Mouse (Mus musculus): ENCODE measurements around the gene Tmem179b. TPM values are rescaled to one million over a fixed set of nuclear protein-coding genes. Genes with fewer than 3 reads are reported as not detected.

Gene Tmem179b
- polyA plus RNA-seq, 1 experiment from 2014 or later = 60.0 TPM

GRCm38 (mm10) chr19:8765562-8765961, 8.7 kb downstream of the Tmem179b start:
- H3K9me3 ChIP-seq = 0 out of 2 replicates have a peak, but pooled peaks cover 7% of the 10 kb centered on the region
- DNase-seq (ENCODE audit: low spot score) = no peak
- peaks cover 89% of the 10 kb centered on the region for H3K36me3 ChIP-seq
- no peak overlapping the region for H3K27ac ChIP-seq
- no peaks in the 10 kb centered on the region for H3K27me3 ChIP-seq (ENCODE audit: insufficient read depth, poor library complexity, severe bottlenecking)
- no peak overlapping the region for H3K4me3 ChIP-seq
- H3K4me1 ChIP-seq = peaks cover 4% of the 10 kb centered on the region; the same call in 1 of the 2 replicates
- 93% methylated on average over 9 of the region's 9 CpGs for WGBS

- H3K27ac ChIP-seq = no peak overlapping the region
- H3K9me3 ChIP-seq = 0 out of 2 replicates have a peak, but pooled peaks cover 7% of the 10 kb centered on the region
- H3K4me1 ChIP-seq = peaks cover 2% of the 10 kb centered on the region
- no peak for DNase-seq (ENCODE audit: low spot score)
- no peak overlapping the region for H3K4me3 ChIP-seq
- peaks cover 67% of the 10 kb centered on the region for H3K36me3 ChIP-seq
- 89% methylated on average over 4 of the region's 4 CpGs for whole genome bisulfite sequencing
- no peaks in the 10 kb centered on the region for H3K27me3 ChIP-seq (ENCODE audit: insufficient read depth, poor library complexity, severe bottlenecking)
These were observed 11.0 kb downstream of the Tmem179b start for GRCm38 (mm10) chr19:8763276-8763675.

DNA sequence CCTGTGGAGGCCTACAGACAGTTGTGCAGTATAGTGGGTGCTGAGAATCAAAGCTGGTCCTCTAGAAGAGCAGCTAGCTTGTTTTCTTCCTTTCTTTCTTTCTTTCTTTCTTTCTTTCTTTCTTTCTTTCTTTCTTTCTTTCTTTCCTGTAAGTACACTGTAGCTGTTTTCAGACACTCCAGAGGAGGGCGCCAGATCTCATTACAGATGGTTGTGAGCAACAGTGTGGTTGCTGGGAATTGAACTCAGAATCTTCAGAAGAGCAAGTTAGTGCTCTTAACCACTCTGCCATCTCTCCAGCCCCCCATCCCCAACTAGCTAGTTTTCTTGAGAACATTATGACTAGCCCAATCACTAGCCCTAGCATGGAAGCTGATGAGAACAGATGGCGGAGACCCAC, 13.5 kb downstream of the Tmem179b start:
- DNase-seq (ENCODE audit: low spot score) = no peak
- Histone ChIP-seq H3K4me1 (peaks cover 10% of the 10 kb centered on the region), H3K9me3 (0 out of 2 replicates have a peak, but pooled peaks cover 7% of the 10 kb centered on the region), H3K4me3 (no peak overlapping the region), H3K27ac (no peak overlapping the region), H3K27me3 (ENCODE audit: insufficient read depth, poor library complexity, severe bottlenecking) (no peaks in the 10 kb centered on the region), H3K36me3 (peaks cover 44% of the 10 kb centered on the region)
- WGBS = 87% methylated on average over 2 of the region's 2 CpGs

DNA sequence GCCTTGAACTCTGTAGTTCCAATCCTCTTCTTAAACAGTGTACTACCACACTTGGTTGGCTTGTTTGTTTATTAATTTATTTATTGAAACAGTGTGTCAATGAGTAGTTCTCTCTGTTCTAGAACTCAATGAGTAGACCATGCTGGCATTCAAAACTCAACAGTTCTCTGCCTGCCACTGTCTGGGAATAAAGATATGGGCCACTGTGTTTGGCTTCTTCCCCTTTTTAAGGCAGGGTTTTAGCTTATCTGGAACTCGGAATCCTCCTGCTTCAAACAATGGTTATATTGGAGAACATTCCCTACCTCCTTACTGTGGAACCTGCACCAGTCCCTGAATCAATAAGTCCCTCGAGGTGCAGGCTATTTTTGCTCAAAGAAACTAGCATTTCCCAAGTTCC, 15.4 kb downstream of the Tmem179b start:
- peaks cover 19% of the 10 kb centered on the region for H3K4me1 ChIP-seq
- H3K36me3 ChIP-seq = peaks cover 43% of the 10 kb centered on the region
- DNase-seq (ENCODE audit: low spot score) = no peak
- H3K27ac ChIP-seq = no peak overlapping the region
- 77% methylated on average over 2 of the region's 2 CpGs for WGBS
- H3K27me3 ChIP-seq (ENCODE audit: insufficient read depth, poor library complexity, severe bottlenecking) = no peaks in the 10 kb centered on the region
- no peaks in the 10 kb centered on the region for H3K9me3 ChIP-seq
- H3K4me3 ChIP-seq = 0 out of 2 replicates have a peak overlapping the region, but pooled peaks have one; percentile 80

GRCm38 (mm10) chr19:8757471-8757998, 16.7 kb downstream of the Tmem179b start:
- 6% methylated on average over 14 of the region's 14 CpGs for WGBS
- Histone ChIP-seq H3K4me1 (peaks cover 19% of the 10 kb centered on the region), H3K4me3 (peak overlapping the region; percentile 80), H3K27ac (peak overlapping the region; percentile 95), H3K9me3 (no peaks in the 10 kb centered on the region), H3K36me3 (peaks cover 41% of the 10 kb centered on the region), H3K27me3 (ENCODE audit: insufficient read depth, poor library complexity, severe bottlenecking) (no peaks in the 10 kb centered on the region)
- no peak for DNase-seq (ENCODE audit: low spot score)

DNA sequence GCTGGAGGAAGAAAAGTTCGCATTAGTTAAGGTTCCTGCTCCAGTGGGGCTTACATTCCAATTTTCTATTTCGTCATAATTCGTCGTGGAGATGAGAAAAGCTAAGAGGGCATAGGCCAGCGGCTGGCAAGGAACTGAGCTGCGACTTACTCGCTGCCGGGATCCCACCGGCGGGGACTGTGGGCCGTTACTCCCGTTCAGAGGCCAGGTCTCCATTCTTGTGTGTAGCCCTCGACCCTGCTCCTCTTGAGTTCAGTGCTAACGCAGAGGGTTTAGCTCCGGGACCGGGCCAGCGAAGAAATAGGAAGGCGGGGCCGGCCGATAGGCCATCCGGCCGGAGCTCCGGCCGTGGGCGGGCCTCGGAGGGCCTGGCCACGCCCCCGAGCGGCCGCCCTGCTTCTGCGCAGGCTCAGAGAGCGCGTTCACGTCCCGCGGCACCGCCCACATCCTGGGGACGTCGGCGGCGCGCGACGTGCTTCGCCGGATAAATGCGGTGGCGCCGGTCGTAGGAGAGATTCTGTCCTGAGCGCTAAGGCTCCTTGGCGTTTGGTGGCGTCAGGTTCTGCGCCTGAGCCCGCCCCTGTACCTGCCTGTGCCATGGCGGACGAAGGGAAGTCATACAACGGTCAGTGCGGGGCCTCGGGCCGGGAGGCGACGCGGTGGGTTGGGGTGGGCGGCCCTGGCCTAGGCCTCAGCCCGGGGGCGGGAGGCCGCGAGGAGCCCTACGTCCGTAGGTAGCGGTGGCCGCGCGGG, 17.5 kb downstream of the Tmem179b start, which contains the start of gene Nxf1:
TSS of gene Nxf1 (plus strand) at position 439 of the 753 bp plus-strand sequence.
- DNase-seq (ENCODE audit: low spot score) = peak; percentile 96
- no peaks in the 10 kb centered on the region for H3K27me3 ChIP-seq (ENCODE audit: insufficient read depth, poor library complexity, severe bottlenecking)
- H3K9me3 ChIP-seq = no peaks in the 10 kb centered on the region
- peaks cover 19% of the 10 kb centered on the region for H3K4me1 ChIP-seq
- under 1% methylated on average over 75 of the region's 75 CpGs for WGBS
- H3K27ac ChIP-seq = peak within 1 kb of the TSS; percentile 95
- H3K36me3 ChIP-seq = peaks cover 41% of the 10 kb centered on the region
- peak within 1 kb of the TSS; percentile 80 for H3K4me3 ChIP-seq

DNA sequence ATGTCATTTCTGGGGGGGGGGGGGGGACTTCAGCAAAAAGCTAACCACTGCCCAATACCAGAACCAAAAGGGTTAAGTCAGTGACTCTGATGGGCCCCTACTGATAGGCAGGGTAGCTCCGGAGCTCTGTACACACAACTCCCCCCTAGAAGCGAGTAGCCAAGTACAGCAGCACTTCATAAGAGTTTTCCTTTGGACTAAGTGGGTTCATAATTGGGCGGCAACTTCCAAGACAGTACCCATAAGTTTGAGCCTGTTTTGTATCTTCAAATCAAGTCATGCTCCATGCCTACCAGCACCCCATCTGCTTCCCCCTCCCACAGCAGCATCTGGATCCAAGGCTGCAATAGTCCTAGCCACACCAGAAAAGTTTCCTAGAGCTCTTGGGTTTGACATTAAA, 18.6 kb downstream of the Tmem179b start:
- Histone ChIP-seq H3K4me3 (peak overlapping the region; percentile 80), H3K27ac (no peak overlapping the region), H3K4me1 (peaks cover 19% of the 10 kb centered on the region), H3K27me3 (ENCODE audit: insufficient read depth, poor library complexity, severe bottlenecking) (no peaks in the 10 kb centered on the region), H3K36me3 (peaks cover 48% of the 10 kb centered on the region), H3K9me3 (no peaks in the 10 kb centered on the region)
- peak; percentile 63 for DNase-seq (ENCODE audit: low spot score)
- 51% methylated on average over 3 of the region's 3 CpGs for WGBS

DNA sequence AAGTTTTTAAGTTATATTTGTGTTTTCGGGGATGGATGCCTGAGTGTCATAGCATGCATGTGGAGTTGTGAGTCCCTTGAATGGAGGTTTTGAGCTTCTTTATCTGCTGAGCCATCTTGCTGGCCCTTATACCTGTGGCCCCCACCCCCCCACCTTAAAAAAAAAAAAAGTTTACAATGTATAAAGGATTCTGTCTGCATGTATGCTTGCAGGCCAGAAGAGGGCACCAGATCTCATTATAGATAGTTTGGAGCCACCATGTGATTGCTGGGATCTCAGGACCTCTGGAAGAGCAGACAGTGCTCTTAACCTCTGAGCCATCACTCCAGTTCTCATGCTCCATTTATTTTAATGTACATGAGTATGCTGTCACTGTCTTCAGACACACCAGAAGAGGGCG, 26.9 kb downstream of the Tmem179b start:
- H3K36me3 ChIP-seq = peaks cover 91% of the 10 kb centered on the region
- H3K27me3 ChIP-seq (ENCODE audit: insufficient read depth, poor library complexity, severe bottlenecking) = no peaks in the 10 kb centered on the region
- no peak overlapping the region for H3K27ac ChIP-seq
- WGBS = 76% methylated on average over 2 of the region's 2 CpGs
- no peak for DNase-seq (ENCODE audit: low spot score)
- H3K4me1 ChIP-seq = peaks cover 7% of the 10 kb centered on the region
- no peaks in the 10 kb centered on the region for H3K9me3 ChIP-seq
- H3K4me3 ChIP-seq = no peak overlapping the region

- no peaks in the 10 kb centered on the region for H3K9me3 ChIP-seq
- H3K27ac ChIP-seq = no peak overlapping the region
- WGBS = 87% methylated on average over 1 of the region's 1 CpGs
- peaks cover 78% of the 10 kb centered on the region for H3K36me3 ChIP-seq
- no peaks in the 10 kb centered on the region for H3K27me3 ChIP-seq (ENCODE audit: insufficient read depth, poor library complexity, severe bottlenecking)
- peaks cover 19% of the 10 kb centered on the region for H3K4me1 ChIP-seq
- no peak overlapping the region for H3K4me3 ChIP-seq
- DNase-seq (ENCODE audit: low spot score) = no peak
These were observed 28.9 kb downstream of the Tmem179b start for GRCm38 (mm10) chr19:8745382-8745781.

DNA sequence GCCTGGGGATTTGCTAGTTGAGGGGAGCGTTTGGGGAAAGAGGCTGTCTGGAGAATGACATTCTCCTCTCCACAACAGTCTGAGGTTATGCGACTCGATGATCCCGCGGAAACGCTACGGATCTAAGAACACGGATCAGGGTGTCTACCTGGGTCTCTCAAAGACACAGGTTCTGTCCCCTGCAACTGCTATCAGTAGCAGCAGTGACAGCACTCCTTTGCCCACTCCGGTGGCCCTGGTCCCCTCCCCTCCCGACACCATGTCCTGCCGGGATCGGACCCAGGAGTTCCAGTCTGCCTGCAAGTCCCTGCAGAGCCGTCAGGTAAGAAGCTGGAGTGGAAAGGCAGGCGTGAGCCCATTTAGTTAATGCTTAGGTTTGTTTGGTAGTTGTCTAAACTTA, 32.1 kb downstream of the Tmem179b start:
- peaks cover 20% of the 10 kb centered on the region for H3K4me1 ChIP-seq
- peak overlapping the region; percentile 98 for H3K27ac ChIP-seq
- DNase-seq (ENCODE audit: low spot score) = no peak
- no peaks in the 10 kb centered on the region for H3K27me3 ChIP-seq (ENCODE audit: insufficient read depth, poor library complexity, severe bottlenecking)
- peak overlapping the region; percentile 97 for H3K4me3 ChIP-seq
- H3K36me3 ChIP-seq = peaks cover 78% of the 10 kb centered on the region
- H3K9me3 ChIP-seq = no peaks in the 10 kb centered on the region
- WGBS = 13% methylated on average over 14 of the region's 14 CpGs

- no peaks in the 10 kb centered on the region for H3K27me3 ChIP-seq (ENCODE audit: insufficient read depth, poor library complexity, severe bottlenecking)
- peak within 1 kb of the TSS; percentile 97 for H3K4me3 ChIP-seq
- peak; percentile 99 for DNase-seq (ENCODE audit: low spot score)
- H3K4me1 ChIP-seq = peaks cover 20% of the 10 kb centered on the region
- H3K27ac ChIP-seq = peak within 1 kb of the TSS; percentile 98
- no peaks in the 10 kb centered on the region for H3K9me3 ChIP-seq
- H3K36me3 ChIP-seq = peaks cover 71% of the 10 kb centered on the region
- under 1% methylated on average over 36 of the region's 36 CpGs for WGBS
These were observed 32.9 kb downstream of the Tmem179b start, which contains the start of gene Stx5a for GRCm38 (mm10) chr19:8741243-8741869. Gene Stx5a (plus strand): TSS chr19:8741413.

DNA sequence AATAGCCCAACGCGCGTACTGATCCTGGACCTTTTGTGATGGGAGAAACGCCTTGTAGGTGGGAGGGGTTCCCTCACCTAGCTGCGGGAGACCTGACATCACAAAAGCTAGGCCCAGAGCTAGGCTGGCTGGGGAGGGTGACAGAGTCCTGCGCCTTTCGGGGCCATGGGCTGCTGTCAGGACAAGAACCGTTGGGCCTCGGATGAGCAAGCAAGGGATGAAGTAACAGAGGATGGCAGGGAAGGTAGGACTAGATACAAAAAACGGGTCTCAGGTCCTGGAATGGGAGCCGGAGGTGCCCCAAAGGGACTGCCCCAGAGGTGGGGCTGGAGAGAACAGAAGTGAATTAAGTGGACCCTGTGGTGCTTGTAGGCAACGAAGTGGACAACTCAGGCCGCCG, 33.7 kb downstream of the Tmem179b start, which contains the start of gene 1700092M07Rik:
TSS of gene 1700092M07Rik (plus strand) at position 116 of the 400 bp plus-strand sequence.
- no peak for DNase-seq (ENCODE audit: low spot score)
- H3K27ac ChIP-seq = peak within 1 kb of the TSS; percentile 98
- H3K9me3 ChIP-seq = no peaks in the 10 kb centered on the region
- peaks cover 20% of the 10 kb centered on the region for H3K4me1 ChIP-seq
- 65% methylated on average over 14 of the region's 14 CpGs for WGBS
- peaks cover 64% of the 10 kb centered on the region for H3K36me3 ChIP-seq
- peak within 1 kb of the TSS; percentile 97 for H3K4me3 ChIP-seq
- no peaks in the 10 kb centered on the region for H3K27me3 ChIP-seq (ENCODE audit: insufficient read depth, poor library complexity, severe bottlenecking)

DNA sequence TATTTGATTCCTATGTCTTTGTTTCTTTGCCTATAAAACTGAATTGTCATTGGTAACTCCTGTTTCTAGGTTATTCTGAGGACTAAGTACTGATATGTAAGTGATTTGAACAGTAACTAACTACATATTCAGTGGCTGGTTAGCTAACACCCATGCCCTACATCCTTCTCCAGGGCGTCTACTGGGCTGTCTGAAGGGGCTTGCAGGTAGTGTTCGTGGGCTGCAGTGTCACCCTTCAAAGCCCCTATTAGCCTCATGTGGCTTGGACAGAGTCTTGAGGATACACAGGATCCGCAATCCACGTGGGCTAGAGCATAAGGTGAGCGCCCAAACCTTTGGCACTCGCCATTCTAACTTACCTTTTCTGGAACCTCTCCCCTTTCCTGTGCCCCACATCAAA, 34.6 kb downstream of the Tmem179b start:
- Histone ChIP-seq H3K9me3 (no peaks in the 10 kb centered on the region), H3K4me3 (no peak overlapping the region), H3K27me3 (ENCODE audit: insufficient read depth, poor library complexity, severe bottlenecking) (no peaks in the 10 kb centered on the region), H3K36me3 (peaks cover 54% of the 10 kb centered on the region), H3K4me1 (peaks cover 26% of the 10 kb centered on the region), H3K27ac (no peak overlapping the region)
- WGBS = 92% methylated on average over 6 of the region's 6 CpGs
- no peak for DNase-seq (ENCODE audit: low spot score)

Measured in heart, embryonic 10.5 days (tissue).